Mouse (Mus musculus): ENCODE data around the gene Phrf1. TPM values are rescaled to one million over a fixed set of nuclear protein-coding genes. Genes with fewer than 3 reads are reported as not detected.
A peak's percentile ranks its signal among the peaks of the same experiment; 100 is the strongest.

Gene Phrf1
- total and polyA plus RNA-seq, 2 experiments from 2014 or later: 20.4 to 28.9 TPM

DNA sequence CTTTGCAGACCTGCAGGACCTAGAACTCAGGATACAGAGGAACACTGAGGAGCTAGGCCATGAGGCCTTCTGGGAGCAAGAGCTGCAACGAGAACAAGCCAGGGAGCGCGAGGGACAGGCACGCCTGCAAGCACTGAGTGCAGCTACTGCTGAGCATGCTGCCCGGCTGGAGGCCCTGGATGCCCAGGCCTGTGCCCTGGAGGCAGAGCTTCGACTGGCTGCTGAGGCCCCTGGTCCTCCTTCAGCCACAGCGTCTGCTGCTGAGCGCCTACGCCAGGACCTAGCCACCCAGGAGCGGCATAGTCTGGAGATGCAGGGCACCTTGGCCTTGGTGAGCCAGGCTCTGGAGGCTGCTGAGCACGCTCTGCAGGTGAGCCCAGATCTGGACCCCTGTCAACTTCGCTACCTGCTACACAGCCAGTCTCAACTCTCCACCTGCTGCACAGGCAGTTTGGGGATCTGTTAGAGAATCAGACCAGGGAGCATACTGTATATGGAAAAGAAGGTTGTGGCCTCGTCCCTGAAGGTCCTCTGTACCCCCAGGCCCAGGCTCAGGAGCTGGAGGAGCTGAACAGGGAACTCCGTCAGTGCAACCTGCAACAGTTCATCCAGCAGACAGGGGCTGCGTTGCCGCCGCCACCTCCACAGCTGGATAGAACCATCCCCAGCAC, 11.1 kb upstream of the Phrf1 start:
- Histone ChIP-seq H3K9me3 (replicated peaks; ENCODE audit: control insufficient read depth, low read length) (no peaks in the 10 kb centered on the region), H3K36me3 (replicated peaks; ENCODE audit: control insufficient read depth, insufficient read depth, low read length) (no peaks in the 10 kb centered on the region), H3K4me2 (ENCODE audit: low read depth, low read length) (no peak overlapping the region), H3K9ac (replicated peaks; ENCODE audit: low read depth, low read length) (no peak overlapping the region), H3K4me1 (ENCODE audit: control insufficient read depth, insufficient read depth) (peaks cover 29% of the 10 kb centered on the region), H3K27me3 (ENCODE audit: control insufficient read depth, insufficient read depth, low read length) (no peaks in the 10 kb centered on the region), H3K4me3 (ENCODE audit: low read depth, low read length) (no peak overlapping the region), H3K27ac (ENCODE audit: low read depth) (no peak overlapping the region)
- DNase-seq (ENCODE audit: low spot score): no peak
- ATAC-seq (ENCODE audit: insufficient read depth, low read depth): no peak
- no peak for TF ChIP-seq CTCF (IDR thresholded peaks at IDR 0.05; ENCODE audit: low read depth)
- TF ChIP-seq EP300 (IDR thresholded peaks at IDR 0.05; ENCODE audit: low read depth): no peak
- WGBS: 93% methylated on average over 17 of the region's 17 CpGs

DNA sequence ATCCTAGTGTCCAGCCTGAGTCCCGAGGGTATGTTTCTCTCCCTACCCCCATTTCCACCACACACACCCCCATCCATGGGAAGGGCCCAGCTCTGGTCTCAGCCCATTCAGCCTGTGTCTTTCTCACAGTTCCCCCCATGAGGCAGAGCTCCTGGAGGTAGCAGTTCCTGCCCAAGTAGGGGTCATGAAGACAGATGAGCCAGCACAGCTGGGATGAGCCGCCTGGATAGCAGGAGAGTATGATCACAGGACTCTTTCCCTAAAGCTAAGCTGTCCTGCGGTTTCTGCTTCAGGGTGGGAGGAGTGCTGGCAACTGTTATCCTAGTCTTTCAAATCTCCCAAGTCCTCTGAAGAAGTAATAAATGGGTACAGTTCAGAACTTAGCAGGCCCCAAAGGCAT, 10.4 kb upstream of the Phrf1 start:
- Histone ChIP-seq H3K4me3 (ENCODE audit: low read depth, low read length) (no peak overlapping the region), H3K36me3 (replicated peaks; ENCODE audit: control insufficient read depth, insufficient read depth, low read length) (no peaks in the 10 kb centered on the region), H3K27me3 (ENCODE audit: control insufficient read depth, insufficient read depth, low read length) (no peaks in the 10 kb centered on the region), H3K4me2 (ENCODE audit: low read depth, low read length) (no peak overlapping the region), H3K9ac (replicated peaks; ENCODE audit: low read depth, low read length) (no peak overlapping the region), H3K4me1 (ENCODE audit: control insufficient read depth, insufficient read depth) (peaks cover 35% of the 10 kb centered on the region), H3K27ac (ENCODE audit: low read depth) (no peak overlapping the region), H3K9me3 (replicated peaks; ENCODE audit: control insufficient read depth, low read length) (no peaks in the 10 kb centered on the region)
- WGBS: 78% methylated on average over 3 of the region's 3 CpGs
- DNase-seq (ENCODE audit: low spot score) (no peak), ATAC-seq (ENCODE audit: insufficient read depth, low read depth) (no peak)
- no peak for TF ChIP-seq EP300 (IDR thresholded peaks at IDR 0.05; ENCODE audit: low read depth)
- TF ChIP-seq CTCF (IDR thresholded peaks at IDR 0.05; ENCODE audit: low read depth): no peak

DNA sequence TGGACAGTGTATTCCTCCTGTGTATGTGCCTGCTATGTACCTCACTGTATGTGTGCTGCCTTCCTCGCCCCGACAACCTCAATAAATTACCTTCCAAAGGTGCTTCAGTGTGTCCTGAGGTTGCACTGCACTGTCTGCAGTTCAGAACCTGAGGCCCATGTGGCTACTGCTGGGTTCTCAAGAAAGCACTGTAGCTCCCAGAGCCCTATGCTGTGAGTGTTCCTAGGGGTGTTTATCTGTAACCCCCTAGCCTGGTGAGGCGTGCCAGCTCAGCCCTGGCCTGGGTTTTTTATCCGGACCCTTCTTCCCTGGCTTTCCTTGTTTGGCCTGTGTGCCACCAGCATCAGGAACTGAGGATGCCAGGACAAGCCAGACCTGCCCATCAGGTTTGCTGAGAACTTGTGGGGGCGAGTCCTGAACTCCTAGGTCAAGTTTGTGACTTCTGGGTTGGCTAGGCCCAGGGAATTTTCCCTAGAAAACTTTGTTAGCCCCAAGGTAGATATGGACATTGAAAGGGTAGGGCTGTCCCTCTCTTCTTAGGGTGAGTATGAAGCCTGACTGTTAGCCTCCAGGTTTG, 9.9 kb upstream of the Phrf1 start:
- no peak overlapping the region for H3K9ac ChIP-seq (replicated peaks; ENCODE audit: low read depth, low read length)
- DNase-seq (ENCODE audit: low spot score) (no peak), ATAC-seq (ENCODE audit: insufficient read depth, low read depth) (no peak)
- no peaks in the 10 kb centered on the region for H3K36me3 ChIP-seq (replicated peaks; ENCODE audit: control insufficient read depth, insufficient read depth, low read length)
- TF ChIP-seq EP300 (IDR thresholded peaks at IDR 0.05; ENCODE audit: low read depth): no peak
- TF ChIP-seq CTCF (IDR thresholded peaks at IDR 0.05; ENCODE audit: low read depth): no peak
- no peaks in the 10 kb centered on the region for H3K9me3 ChIP-seq (replicated peaks; ENCODE audit: control insufficient read depth, low read length)
- no peak overlapping the region for H3K4me3 ChIP-seq (ENCODE audit: low read depth, low read length)
- no peaks in the 10 kb centered on the region for H3K27me3 ChIP-seq (ENCODE audit: control insufficient read depth, insufficient read depth, low read length)
- 94% methylated on average over 5 of the region's 5 CpGs for WGBS
- no peak overlapping the region for H3K27ac ChIP-seq (ENCODE audit: low read depth)
- H3K4me2 ChIP-seq (ENCODE audit: low read depth, low read length): no peak overlapping the region
- H3K4me1 ChIP-seq (ENCODE audit: control insufficient read depth, insufficient read depth): peaks cover 36% of the 10 kb centered on the region

DNA sequence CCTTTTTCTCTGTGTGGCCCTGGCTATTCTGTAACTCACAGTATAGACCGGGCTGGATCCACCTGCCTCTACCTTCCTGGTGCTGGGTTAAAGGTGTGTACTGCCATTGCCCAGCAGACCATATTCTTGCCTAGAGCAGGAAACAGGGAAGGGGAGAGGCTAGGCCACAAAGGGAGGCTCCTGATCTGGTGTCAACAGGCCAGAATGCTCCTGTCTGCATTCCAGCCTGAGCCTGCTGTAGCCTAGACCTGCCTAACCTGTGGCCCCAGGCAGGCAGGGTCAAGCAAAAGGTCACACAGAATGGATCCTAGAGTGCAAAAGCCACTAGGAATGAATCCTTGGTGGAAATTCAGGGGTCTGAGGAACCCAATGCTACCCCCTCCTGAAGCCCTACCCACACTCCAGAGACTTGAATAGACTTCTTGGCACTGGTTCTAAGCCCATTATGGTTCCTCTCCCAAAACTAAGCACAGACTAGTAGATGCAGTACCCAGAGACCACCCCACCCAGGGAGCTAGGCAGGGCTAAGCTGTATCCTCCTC, 9.0 kb upstream of the Phrf1 start:
- peaks cover 36% of the 10 kb centered on the region for H3K4me1 ChIP-seq (ENCODE audit: control insufficient read depth, insufficient read depth)
- DNase-seq (ENCODE audit: low spot score) (no peak), ATAC-seq (ENCODE audit: insufficient read depth, low read depth) (no peak)
- no peak overlapping the region for H3K27ac ChIP-seq (ENCODE audit: low read depth)
- 95% methylated on average over 1 of the region's 1 CpGs for WGBS
- H3K9ac ChIP-seq (replicated peaks; ENCODE audit: low read depth, low read length): no peak overlapping the region
- no peak overlapping the region for H3K4me3 ChIP-seq (ENCODE audit: low read depth, low read length)
- no peaks in the 10 kb centered on the region for H3K36me3 ChIP-seq (replicated peaks; ENCODE audit: control insufficient read depth, insufficient read depth, low read length)
- TF ChIP-seq CTCF (IDR thresholded peaks at IDR 0.05; ENCODE audit: low read depth) (no peak), EP300 (IDR thresholded peaks at IDR 0.05; ENCODE audit: low read depth) (no peak)
- no peak overlapping the region for H3K4me2 ChIP-seq (ENCODE audit: low read depth, low read length)
- no peaks in the 10 kb centered on the region for H3K27me3 ChIP-seq (ENCODE audit: control insufficient read depth, insufficient read depth, low read length)
- H3K9me3 ChIP-seq (replicated peaks; ENCODE audit: control insufficient read depth, low read length): no peaks in the 10 kb centered on the region

DNA sequence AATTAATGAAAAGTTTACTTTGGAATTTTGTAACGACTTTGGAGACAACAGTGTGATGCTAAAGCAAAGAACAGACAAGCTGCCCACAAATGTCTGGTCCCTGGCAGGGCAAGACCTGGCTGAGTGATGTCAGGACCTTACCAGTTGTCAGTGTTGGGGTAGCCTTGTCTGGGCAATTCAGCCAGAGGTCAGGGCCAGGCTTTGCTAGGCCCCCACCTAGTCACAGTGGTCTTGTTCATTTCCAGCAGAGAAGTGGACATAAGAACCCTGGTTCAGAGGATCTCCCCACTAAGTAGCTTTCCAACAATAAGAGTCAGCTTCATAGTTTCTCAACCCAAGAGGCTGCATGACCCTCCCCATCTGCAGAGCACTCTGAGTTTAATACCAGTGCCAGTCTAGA, 8.2 kb upstream of the Phrf1 start:
- Histone ChIP-seq H3K9ac (replicated peaks; ENCODE audit: low read depth, low read length) (0 out of 2 replicates have a peak overlapping the region, but pooled peaks have one; percentile 68), H3K27me3 (ENCODE audit: control insufficient read depth, insufficient read depth, low read length) (no peaks in the 10 kb centered on the region), H3K36me3 (replicated peaks; ENCODE audit: control insufficient read depth, insufficient read depth, low read length) (no peaks in the 10 kb centered on the region), H3K4me3 (ENCODE audit: low read depth, low read length) (no peak overlapping the region; the same call in 1 of the 2 replicates), H3K27ac (ENCODE audit: low read depth) (no peak overlapping the region), H3K4me1 (ENCODE audit: control insufficient read depth, insufficient read depth) (peaks cover 36% of the 10 kb centered on the region), H3K9me3 (replicated peaks; ENCODE audit: control insufficient read depth, low read length) (no peaks in the 10 kb centered on the region), H3K4me2 (ENCODE audit: low read depth, low read length) (peak overlapping the region; percentile 98)
- WGBS: 89% methylated on average over 1 of the region's 1 CpGs
- ATAC-seq (ENCODE audit: insufficient read depth, low read depth) (no peak), DNase-seq (ENCODE audit: low spot score) (no peak)
- no peak for TF ChIP-seq EP300 (IDR thresholded peaks at IDR 0.05; ENCODE audit: low read depth)
- TF ChIP-seq CTCF (IDR thresholded peaks at IDR 0.05; ENCODE audit: low read depth): no peak

Data from heart, postnatal 0 days (tissue).